Mouse (Mus musculus) limb, embryonic 10.5 days (tissue): ENCODE measurements around the gene Thy1. TPM values are rescaled to one million over a fixed set of nuclear protein-coding genes. Genes with fewer than 3 reads are reported as not detected.

ENCODE experiments used
- DNase-seq: peaks from one replicate; pipeline ENCODE4 v3.0.0-alpha.2; 2017; ENCODE audit warnings: low spot score
- H3K27ac ChIP-seq: fragments of 300-500 bp; sonication (generic); 2 replicates; pipeline ENCODE4 v1.5.1; 2016; ENCODE audit warnings: mild to moderate bottlenecking
- H3K27me3 ChIP-seq: fragments of 300-500 bp; sonication (generic); 2 replicates; pipeline ENCODE4 v1.6.1; 2016; ENCODE audit warnings: low read depth, mild to moderate bottlenecking; ENCODE audit not compliant: poor library complexity, severe bottlenecking
- H3K36me3 ChIP-seq: fragments of 300-500 bp; sonication (generic); 2 replicates; pipeline ENCODE4 v1.6.1; 2016; ENCODE audit warnings: mild to moderate bottlenecking, moderate library complexity
- H3K4me1 ChIP-seq: fragments of 300-500 bp; sonication (generic); 2 replicates; pipeline ENCODE4 v1.6.1; 2016
- H3K4me3 ChIP-seq: fragments of 300-500 bp; sonication (generic); 2 replicates; pipeline ENCODE4 v1.5.1; 2016; ENCODE audit warnings: mild to moderate bottlenecking, moderate library complexity
- H3K9me3 ChIP-seq: fragments of 300-500 bp; sonication (generic); replicated peaks from 2 replicates; pipeline ENCODE4 v1.6.1; 2016; ENCODE audit warnings: mild to moderate bottlenecking
- WGBS: fragments of 180-500 bp; shearing (Covaris S2); methylation state at CpG from one replicate; pipeline ENCODE4 v1.1.7; 2016; 5-methylcytosine and 5-hydroxymethylcytosine counted together
- polyA plus RNA-seq: library from polyadenylated mRNA; unstranded; fragments of >200 nt; fragmentation: Nextera tagmentation; extraction: Ambion mirVana; gene quantifications from 2 replicates; pipeline ENCODE4 v1.2.1, GENCODE M21; 2016

Thy1 gene
- polyA plus RNA-seq, 1 experiment from 2014 or later = 0.21 TPM

GRCm38 (mm10) chr9:44083392-44084121 is 40.4 kb downstream of the Thy1 start:
- H3K4me3 ChIP-seq = peak overlapping the region; percentile 72
- WGBS = 7% methylated on average over 23 of the region's 23 CpGs
- peaks cover 79% of the 10 kb centered on the region for H3K4me1 ChIP-seq
- no peak for DNase-seq
- H3K27ac ChIP-seq = no peak overlapping the region
- no peaks in the 10 kb centered on the region for H3K9me3 ChIP-seq
- peaks cover 83% of the 10 kb centered on the region for H3K27me3 ChIP-seq
- no peaks in the 10 kb centered on the region for H3K36me3 ChIP-seq

- no peak for DNase-seq
- H3K27me3 ChIP-seq = peaks cover 85% of the 10 kb centered on the region
- no peaks in the 10 kb centered on the region for H3K36me3 ChIP-seq
- peak overlapping the region; percentile 85 for H3K27ac ChIP-seq
- H3K4me1 ChIP-seq = peaks cover 80% of the 10 kb centered on the region
- H3K9me3 ChIP-seq = no peaks in the 10 kb centered on the region
- peak overlapping the region; percentile 72 for H3K4me3 ChIP-seq
- 2% methylated on average over 14 of the region's 14 CpGs for WGBS
These were observed 41.1 kb downstream of the Thy1 start for GRCm38 (mm10) chr9:44084236-44084635.

GRCm38 (mm10) chr9:44084659-44085229 is 41.6 kb downstream of the Thy1 start:
- peaks cover 80% of the 10 kb centered on the region for H3K4me1 ChIP-seq
- H3K27me3 ChIP-seq = peaks cover 88% of the 10 kb centered on the region
- under 1% methylated on average over 62 of the region's 62 CpGs for WGBS
- DNase-seq = peak; percentile 96
- peak overlapping the region; percentile 72 for H3K4me3 ChIP-seq
- H3K27ac ChIP-seq = peak overlapping the region; percentile 85
- no peaks in the 10 kb centered on the region for H3K36me3 ChIP-seq
- no peaks in the 10 kb centered on the region for H3K9me3 ChIP-seq

- H3K4me1 ChIP-seq = peaks cover 80% of the 10 kb centered on the region
- peak overlapping the region; percentile 85 for H3K27ac ChIP-seq
- H3K27me3 ChIP-seq = peaks cover 85% of the 10 kb centered on the region
- H3K4me3 ChIP-seq = peak overlapping the region; percentile 72
- WGBS = 7% methylated on average over 10 of the region's 10 CpGs
- no peaks in the 10 kb centered on the region for H3K36me3 ChIP-seq
- DNase-seq = no peak
- no peaks in the 10 kb centered on the region for H3K9me3 ChIP-seq
These were observed 42.1 kb downstream of the Thy1 start for GRCm38 (mm10) chr9:44085276-44085675.

GRCm38 (mm10) chr9:44085741-44086665 is 42.8 kb downstream of the Thy1 start:
- 61% methylated on average over 15 of the region's 15 CpGs for WGBS
- H3K27ac ChIP-seq = 0 out of 2 replicates have a peak overlapping the region, but pooled peaks have one; percentile 85
- H3K4me3 ChIP-seq = peak overlapping the region; percentile 72
- H3K4me1 ChIP-seq = peaks cover 74% of the 10 kb centered on the region
- peaks cover 3% of the 10 kb centered on the region; the same call in 1 of the 2 replicates for H3K36me3 ChIP-seq
- no peak for DNase-seq
- H3K9me3 ChIP-seq = no peaks in the 10 kb centered on the region
- peaks cover 78% of the 10 kb centered on the region for H3K27me3 ChIP-seq

- H3K4me1 ChIP-seq = peaks cover 65% of the 10 kb centered on the region
- H3K4me3 ChIP-seq = no peak overlapping the region
- DNase-seq = no peak
- peaks cover 75% of the 10 kb centered on the region for H3K27me3 ChIP-seq
- WGBS = 44% methylated on average over 10 of the region's 10 CpGs
- H3K36me3 ChIP-seq = peaks cover 11% of the 10 kb centered on the region
- H3K27ac ChIP-seq = no peak overlapping the region
- no peaks in the 10 kb centered on the region for H3K9me3 ChIP-seq
These were observed 43.8 kb downstream of the Thy1 start for GRCm38 (mm10) chr9:44086960-44087359.

GRCm38 (mm10) chr9:44087761-44088455 is 44.7 kb downstream of the Thy1 start:
- Histone ChIP-seq H3K4me3 (peak overlapping the region; percentile 16; the same call in 1 of the 2 replicates), H3K4me1 (peaks cover 62% of the 10 kb centered on the region), H3K27ac (no peak overlapping the region), H3K36me3 (peaks cover 19% of the 10 kb centered on the region), H3K27me3 (peaks cover 65% of the 10 kb centered on the region), H3K9me3 (no peaks in the 10 kb centered on the region)
- WGBS = 6% methylated on average over 15 of the region's 15 CpGs
- no peak for DNase-seq

- Histone ChIP-seq H3K27ac (no peak overlapping the region), H3K36me3 (peaks cover 26% of the 10 kb centered on the region), H3K4me1 (peaks cover 56% of the 10 kb centered on the region), H3K27me3 (peaks cover 54% of the 10 kb centered on the region), H3K4me3 (no peak overlapping the region), H3K9me3 (no peaks in the 10 kb centered on the region)
- no peak for DNase-seq
- 51% methylated on average over 12 of the region's 12 CpGs for WGBS
These were observed 45.9 kb downstream of the Thy1 start for GRCm38 (mm10) chr9:44088877-44089608.

GRCm38 (mm10) chr9:44093612-44094503 is 50.7 kb downstream of the Thy1 start:
- peaks cover 12% of the 10 kb centered on the region for H3K27me3 ChIP-seq
- DNase-seq = peak; percentile 79
- H3K4me3 ChIP-seq = no peak overlapping the region
- H3K4me1 ChIP-seq = peaks cover 22% of the 10 kb centered on the region
- peaks cover 26% of the 10 kb centered on the region for H3K36me3 ChIP-seq
- WGBS = 39% methylated on average over 24 of the region's 24 CpGs
- no peak overlapping the region for H3K27ac ChIP-seq
- H3K9me3 ChIP-seq = no peaks in the 10 kb centered on the region

- H3K9me3 ChIP-seq = no peaks in the 10 kb centered on the region
- no peak overlapping the region for H3K4me3 ChIP-seq
- H3K36me3 ChIP-seq = peaks cover 26% of the 10 kb centered on the region
- WGBS = 85% methylated on average over 3 of the region's 3 CpGs
- H3K27ac ChIP-seq = no peak overlapping the region
- H3K27me3 ChIP-seq = peaks cover 3% of the 10 kb centered on the region; the same call in 1 of the 2 replicates
- DNase-seq = no peak
- peaks cover 13% of the 10 kb centered on the region for H3K4me1 ChIP-seq
These were observed 51.6 kb downstream of the Thy1 start for GRCm38 (mm10) chr9:44094737-44095136.

GRCm38 (mm10) chr9:44095781-44096180 is 52.6 kb downstream of the Thy1 start:
- WGBS = 93% methylated on average over 9 of the region's 9 CpGs

More at GRCm38 (mm10) chr9:44095781-44096180, 52.6 kb downstream of the Thy1 start:
- no peaks in the 10 kb centered on the region for H3K9me3 ChIP-seq
- H3K4me1 ChIP-seq = peaks cover 9% of the 10 kb centered on the region
- no peak overlapping the region for H3K4me3 ChIP-seq
- peaks cover 29% of the 10 kb centered on the region for H3K36me3 ChIP-seq
- no peak overlapping the region for H3K27ac ChIP-seq
- DNase-seq = no peak
- H3K27me3 ChIP-seq = no peaks in the 10 kb centered on the region
